Mouse (Mus musculus) inflammation-experienced regulatory T-cells, adult 16 weeks (primary cell): ENCODE data around the gene Nup37. TPM values are rescaled to one million over a fixed set of nuclear protein-coding genes. Genes with fewer than 3 reads are reported as not detected.

Experiments used
- polyA plus RNA-seq: library from polyadenylated mRNA; unstranded; fragments of 100-300 nt; shearing (Covaris generic); gene quantifications from one replicate; pipeline ENCODE4 v1.2.1, GENCODE M21; 2017

Gene Nup37
- polyA plus RNA-seq = 36.5 TPM

DNA sequence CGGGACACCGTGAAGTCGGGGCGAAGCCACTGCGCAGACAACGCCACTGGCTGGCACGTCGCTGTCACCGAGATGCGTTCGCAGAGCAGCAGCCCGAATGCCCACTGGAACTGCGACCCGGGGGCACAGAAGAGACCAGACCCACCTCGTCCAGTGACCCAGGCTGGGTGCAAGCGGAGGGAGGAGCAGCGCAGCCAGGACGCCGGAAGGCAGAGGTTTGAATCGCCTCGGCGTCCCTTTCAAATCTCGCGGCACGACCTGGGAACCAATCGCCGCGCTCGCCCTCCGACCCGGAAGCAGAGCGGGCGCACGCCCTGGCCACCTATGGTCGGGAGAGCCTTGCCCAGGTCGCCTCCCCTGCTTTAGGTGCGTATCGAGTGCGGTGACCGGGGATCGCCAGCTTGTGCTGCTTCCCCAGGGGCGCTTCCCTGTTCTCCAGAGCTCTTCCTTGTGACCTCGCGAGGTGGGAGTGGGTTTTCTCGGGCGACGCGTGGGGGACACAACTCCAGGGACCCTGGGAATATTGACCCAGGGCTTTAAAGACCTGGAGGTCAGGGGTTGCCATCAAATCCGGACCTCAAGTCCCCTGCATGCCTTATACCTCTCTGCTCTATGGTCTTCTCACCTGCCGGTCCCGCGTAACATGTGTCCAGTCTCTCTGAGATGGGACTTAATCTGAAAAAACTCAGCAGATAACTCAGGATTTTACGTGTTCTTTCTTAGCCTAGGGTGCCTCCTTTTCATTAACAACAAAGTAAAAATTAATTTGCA is at the start of gene Nup37, which contains the start of gene Parpbp:
TSS of gene Nup37 (plus strand) at position 286 of the 771 bp plus-strand sequence.
TSS of gene Parpbp (minus strand) at position 235 of the 771 bp plus-strand sequence.

DNA sequence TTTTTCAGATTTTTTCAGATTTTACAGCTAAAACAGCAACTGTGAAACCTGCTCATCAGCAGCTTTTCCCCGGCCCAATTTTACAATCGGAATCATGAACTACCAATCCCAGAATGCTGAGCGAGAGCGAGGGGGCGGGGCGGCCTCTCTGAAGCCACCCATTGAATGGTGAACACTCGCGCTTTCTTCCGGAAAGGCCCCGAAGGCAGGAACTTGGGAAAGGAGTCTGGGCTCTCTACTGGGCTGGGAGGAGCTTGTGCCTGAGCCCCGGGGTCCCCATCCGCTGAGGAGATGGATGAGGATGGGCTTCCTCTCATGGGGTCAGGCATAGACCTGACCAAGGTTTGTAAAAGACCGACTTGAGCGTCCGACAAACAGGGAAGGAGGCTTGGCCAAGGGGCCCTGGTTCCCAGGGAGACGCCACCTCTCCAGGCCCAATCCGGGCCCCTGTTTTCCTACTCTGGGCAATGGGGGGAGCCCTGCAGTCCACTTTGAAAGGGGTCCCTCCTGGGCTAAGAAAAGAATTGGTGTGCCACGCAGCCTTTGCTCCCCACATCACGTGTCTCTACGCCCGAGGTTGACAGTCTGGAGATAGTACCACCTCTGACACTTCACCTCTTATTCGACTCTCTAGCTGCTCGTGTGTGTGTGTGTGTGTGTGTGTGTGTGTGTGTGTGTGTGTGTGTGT is 54.3 kb downstream of the Nup37 start, which contains the start of gene Washc3:
TSS of gene Washc3 (plus strand) at position 143 of the 688 bp plus-strand sequence.

Other genes with a start within 250 kb of the Nup37 start
- not detected for gene Pmch, start 55.9 kb upstream of the Nup37 start, polyA plus RNA-seq
- gene Parpbp, start 51 bp upstream of the Nup37 start, polyA plus RNA-seq = 1.5 TPM
- gene Washc3, start 54.1 kb downstream of the Nup37 start, polyA plus RNA-seq = 98.9 TPM
- gene Dram1, start 232.1 kb downstream of the Nup37 start, polyA plus RNA-seq = 1.2 TPM
- 7.5 TPM for gene Gnptab, start 232.1 kb downstream of the Nup37 start, polyA plus RNA-seq